Mouse (Mus musculus) megakaryocyte-erythroid progenitor cell, adult 5-6 weeks (primary cell): ENCODE measurements around the gene Cd164l2. TPM values are rescaled to one million over a fixed set of nuclear protein-coding genes. Genes with fewer than 3 reads are reported as not detected.

Experiments
- ATAC-seq: replicated peaks from 2 replicates; pipeline ENCODE4 v1.8.0; 2016; ENCODE audit warnings: mild to moderate bottlenecking, inconsistent platforms; ENCODE audit not compliant: severe bottlenecking, poor library complexity, low FRiP score, low TSS enrichment
- total RNA-seq, 2 experiments: library from RNA; stranded (forward) in 1 of 2; stranded (reverse) in 1 of 2; fragments of 200-1000, 215-1000 nt in 1 of 2; fragments of >200 nt in 1 of 2; fragmentation: Nextera tagmentation in 1 of 2; gene quantifications; 2 replicates each; pipeline ENCODE4 v1.2.3; 2014 to 2017

The Cd164l2 gene
- not detected in 2 replicates for total RNA-seq (2014; fragmentation: Nextera tagmentation)
- total RNA-seq (2017), result not detected in 2 replicates

DNA sequence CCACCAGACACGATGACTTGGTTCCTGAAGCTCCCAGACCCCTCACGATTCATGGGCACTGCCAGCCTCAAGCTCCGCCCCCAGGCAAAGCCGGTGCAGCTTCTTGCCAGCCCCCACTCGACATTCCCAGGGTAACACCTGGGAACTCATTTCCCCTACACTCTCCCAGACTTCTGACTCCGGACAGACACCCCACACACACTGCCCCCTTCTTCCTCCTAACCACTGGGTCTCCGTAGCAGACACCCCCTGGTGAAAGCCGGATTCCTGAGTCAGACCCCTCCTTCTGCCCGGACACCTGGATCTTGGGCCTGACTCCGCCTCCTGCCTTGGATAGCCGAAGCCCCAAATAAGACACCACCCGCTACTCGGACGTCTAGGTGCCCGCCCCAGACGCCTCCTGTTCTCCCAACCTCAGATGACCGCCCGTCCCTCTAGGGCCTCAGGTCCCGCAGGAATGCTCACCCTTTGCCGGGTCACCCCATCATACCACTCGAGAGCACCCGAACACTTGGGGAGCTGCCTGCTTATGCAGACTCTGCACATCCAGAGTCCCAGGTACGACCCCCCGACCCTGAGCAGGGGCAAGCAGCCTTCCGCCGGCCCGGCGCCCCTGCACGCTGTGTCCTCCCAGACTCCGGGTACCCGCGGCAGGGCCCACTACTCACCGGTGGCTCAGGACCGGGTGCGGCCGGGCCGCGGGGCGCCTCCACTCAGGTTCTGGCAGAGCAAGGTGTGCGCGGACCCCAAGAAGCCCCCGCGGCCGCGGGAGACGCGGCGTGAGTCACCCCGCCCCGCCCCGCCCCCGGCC lies at the start of gene Cd164l2, which contains the start of gene Gpr3:
Gene Cd164l2, plus strand, starts transcription at position 381 of the 811 bp plus-strand sequence.
Gene Gpr3, minus strand, starts transcription at position 786 of the 811 bp plus-strand sequence.
- ATAC-seq, result no peak; the same call in 1 of the 2 replicates

DNA sequence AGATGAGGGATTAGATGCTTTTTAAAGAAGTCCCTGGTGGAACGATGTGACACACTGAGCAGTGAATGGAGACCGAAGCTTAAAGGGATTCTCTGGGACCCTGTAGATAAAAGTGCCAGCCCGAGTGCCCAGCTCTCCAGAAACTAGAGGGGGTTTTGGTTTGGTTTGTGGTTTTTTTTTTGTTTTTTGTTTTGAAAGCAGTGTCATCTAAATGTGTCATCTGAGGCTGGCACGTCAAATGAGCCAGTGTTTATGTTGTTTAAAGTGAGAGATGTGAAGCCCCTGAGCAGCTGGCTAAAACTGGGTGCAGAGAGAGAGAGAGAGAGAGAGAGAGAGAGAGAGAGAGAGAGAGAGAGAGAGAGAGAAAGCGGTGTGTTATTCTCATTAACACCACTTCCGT lies 49.7 kb upstream of the Cd164l2 start:
- no peak for ATAC-seq

DNA sequence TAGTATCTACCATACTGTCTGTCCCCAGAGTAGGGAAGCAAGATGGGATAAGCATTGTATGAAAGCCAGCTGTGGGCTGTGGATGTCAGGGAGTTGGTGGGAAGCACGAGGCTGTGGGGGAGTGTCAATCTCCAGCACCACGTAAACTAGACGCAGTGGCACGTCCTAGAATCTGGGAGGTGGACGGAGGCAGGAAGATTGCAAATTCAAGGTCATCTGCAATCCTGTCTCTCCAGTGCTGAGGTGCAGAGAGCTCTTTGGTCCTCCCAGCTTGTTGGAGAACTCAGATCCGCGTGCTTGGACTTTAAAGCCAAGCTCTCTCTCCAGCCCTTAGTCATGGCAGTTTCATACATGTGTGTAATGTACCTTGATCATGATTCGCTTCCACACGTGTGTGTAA lies 45.2 kb upstream of the Cd164l2 start:
- no peak for ATAC-seq

DNA sequence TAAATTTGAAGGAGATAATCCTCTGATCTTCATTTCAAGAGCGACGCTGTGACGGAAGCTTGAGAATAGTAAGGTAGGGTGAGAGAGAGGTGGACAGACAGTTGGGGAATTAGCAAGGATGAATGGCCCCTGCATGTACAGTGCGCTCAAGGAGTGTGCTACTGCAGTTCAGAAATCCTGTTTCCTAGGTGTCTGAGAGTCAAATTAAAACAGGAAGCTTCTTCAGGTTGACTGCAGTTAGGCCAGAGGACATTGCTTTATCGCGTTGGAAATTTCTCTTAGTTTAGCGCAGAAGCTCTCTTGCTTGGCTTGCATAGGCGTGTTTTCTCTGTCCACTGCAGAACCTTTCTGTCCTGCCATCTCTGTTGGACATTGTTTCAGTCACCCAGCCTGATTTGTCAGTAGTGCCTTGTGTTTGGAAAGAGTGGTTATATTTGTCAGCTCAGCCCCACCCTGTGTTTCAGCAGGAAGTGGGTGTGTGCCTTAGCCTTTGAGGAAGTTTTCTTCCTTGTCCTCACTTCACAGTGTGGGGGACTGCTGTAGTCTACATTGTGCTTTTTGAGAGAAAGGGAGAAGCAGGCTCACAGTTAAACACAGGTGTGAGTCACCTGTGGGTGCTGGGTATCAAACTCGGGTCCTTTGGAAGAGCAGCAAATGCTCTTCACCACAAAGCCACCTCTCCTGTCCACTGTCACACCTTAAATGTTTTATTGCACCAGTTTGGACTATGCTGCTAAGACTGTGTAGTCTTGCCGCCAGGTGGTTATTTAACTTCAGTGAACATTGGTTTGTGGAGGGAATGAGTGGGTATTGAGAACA lies 42.5 kb upstream of the Cd164l2 start:
- ATAC-seq, result peak; percentile 64

DNA sequence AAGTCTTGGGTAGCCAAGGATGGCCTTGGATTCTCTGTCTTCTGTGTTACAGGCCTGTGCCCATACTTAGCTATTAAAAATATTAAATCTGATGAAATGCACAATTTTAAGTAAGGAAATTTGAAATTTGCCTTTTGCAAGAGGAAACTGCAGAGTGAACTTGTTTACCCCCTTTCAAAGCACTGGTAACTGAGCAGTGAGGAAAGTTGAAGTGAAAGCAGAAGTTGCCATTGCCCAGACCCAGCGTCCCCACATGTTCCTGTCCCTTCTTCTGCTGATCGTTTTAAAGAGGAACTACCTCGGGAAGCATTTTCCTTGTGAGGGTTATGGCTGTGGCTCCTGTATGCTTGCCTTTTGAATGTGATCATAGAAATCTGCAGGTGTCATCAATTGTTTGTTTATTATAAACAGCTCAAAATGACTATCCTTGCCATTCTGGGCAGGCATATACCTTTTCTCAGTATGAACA lies 41.8 kb upstream of the Cd164l2 start:
- ATAC-seq, result no peak

DNA sequence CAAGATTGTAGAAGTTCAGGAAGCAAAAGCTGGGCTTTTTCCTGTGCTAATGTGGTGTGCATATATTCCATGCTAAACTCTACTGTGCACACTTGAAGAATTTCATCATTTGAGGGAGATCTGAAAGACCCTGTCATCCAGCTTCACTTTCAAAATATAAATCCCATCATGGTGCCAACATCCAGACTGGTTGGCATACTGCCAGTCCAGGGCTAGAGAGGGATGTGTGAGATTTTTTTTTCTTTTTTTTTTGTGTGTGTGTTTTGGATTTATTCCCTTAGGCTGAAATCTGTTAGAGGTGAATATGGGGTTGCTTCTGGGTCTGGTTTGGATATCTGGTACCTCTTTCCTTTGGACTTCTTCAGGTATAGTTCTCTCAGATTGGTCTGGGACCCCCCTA lies 41.3 kb upstream of the Cd164l2 start:
- ATAC-seq, result no peak

DNA sequence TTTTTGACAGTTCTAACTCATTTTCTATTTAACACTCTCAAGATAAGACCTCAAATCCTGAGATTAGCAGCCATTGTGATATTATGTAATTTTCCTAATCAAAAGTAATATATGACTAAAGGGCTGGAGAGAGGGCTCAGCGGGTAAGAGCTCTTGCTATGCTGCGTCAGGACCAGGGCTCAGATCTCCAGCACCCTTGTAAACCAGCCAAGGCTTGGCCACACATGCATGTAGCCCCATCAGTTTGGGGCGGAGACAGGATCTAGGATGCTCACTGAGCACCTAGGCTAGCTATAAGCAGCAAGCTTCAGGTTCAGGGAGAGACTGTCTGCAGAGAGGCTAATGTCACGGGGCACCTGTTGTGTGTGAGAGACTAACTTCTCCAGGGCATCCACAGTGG lies 39.5 kb upstream of the Cd164l2 start:
- ATAC-seq, result no peak

DNA sequence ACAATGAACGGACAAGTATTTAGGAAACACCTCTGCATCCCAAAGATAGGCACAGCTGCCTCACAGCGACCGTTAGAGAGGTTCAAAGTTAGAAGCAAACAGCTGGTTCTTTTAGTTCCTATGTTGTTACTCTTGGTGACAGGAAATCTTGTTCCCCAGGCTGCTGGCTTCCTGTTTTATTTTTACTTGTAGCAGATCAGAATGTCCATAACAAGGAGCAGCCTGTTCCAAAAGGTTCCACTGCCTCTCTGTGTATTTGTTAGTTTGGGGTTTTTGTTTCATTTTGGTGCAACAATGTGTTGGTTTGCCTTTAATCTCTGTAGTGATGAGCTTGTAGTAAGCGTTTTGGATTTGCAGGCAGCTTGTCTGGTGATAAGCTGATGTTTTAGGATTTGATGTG lies 37.6 kb upstream of the Cd164l2 start:
- no peak for ATAC-seq

DNA sequence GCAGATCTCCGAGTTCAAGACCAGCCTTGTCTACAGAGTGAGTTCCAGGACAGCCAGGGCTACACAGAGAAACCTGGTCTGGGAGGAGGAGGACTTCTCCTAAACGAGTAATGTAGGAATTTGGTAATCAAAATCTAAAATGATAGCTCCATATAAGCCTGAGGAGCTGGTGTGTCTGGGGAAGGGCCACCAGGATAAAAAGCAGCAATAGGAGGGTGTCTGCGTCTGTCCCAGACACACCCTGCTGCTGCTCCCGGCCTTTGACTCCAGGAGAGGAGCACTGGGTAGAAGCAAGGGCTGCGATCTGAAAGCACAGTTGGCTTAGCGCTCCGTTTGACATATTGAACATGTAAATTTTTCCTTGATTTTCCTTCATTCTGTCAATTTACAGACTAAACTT lies 36.7 kb upstream of the Cd164l2 start:
- ATAC-seq, result no peak

DNA sequence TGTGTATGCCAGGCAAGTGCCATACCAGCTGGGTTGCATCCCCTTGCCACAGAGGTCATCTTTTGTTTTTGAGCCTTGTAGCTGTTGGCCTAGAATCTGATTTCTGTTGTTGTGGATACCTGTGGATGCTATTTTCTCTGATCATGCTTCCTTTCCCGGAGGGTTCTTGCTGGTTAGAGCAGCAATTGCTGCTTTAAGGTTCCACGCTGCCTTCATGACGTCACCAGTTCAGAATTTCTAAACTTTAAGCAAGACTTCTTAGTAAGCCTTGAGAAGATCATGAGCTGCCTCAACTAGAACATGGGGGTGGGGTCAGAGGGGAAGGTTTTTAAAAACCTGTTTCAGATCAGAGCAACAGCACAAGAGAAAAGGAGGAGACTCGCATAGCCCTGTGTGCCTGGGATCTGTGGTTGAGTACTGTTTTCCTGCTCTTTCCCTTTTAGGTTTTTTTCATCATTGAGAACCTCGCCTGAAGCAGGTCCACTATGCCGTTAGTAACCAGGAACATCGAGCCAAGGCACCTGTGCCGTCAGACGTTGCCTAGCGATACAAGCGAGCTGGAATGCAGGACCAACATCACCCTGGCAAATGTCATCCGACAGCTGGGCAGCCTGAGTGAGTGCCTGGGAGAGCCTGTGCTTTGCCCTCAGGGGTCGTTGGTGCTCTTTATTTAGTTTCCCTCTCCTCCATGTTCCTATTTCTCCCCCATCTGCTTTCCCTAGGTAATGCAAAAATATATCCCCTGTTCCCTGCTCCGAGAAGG lies 35.8 kb upstream of the Cd164l2 start:
- no peak for ATAC-seq

DNA sequence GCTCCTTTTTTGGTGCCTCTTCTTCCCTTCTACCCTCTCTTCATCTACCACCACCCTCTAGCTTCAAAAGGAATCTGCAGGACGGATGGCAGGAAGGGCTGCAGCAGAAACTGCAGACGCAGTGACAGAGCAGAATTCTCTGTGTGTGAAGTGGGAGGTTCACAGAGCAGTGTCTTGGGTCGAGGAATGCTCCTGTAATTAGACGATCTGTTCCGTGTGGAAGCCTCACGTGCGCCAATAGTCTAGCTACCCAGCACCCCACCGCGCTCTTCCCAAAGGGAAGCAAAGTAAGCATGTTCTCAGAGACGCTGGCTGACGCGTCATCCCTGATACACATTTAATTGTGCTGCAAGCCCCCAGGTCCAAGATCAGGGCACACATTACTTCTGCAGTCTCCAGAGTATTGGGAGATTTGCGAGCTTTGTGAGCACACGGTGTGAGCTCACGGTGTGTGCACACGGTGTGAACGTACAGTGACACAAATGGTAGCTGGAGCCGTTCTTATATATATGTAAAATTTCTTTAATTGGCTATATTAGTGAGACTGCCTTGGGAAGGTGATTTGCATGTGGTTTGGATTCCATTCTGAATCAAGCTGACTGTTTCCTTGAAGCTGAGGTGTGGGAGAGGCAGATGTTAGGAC lies 35.0 kb upstream of the Cd164l2 start:
- no peak for ATAC-seq

DNA sequence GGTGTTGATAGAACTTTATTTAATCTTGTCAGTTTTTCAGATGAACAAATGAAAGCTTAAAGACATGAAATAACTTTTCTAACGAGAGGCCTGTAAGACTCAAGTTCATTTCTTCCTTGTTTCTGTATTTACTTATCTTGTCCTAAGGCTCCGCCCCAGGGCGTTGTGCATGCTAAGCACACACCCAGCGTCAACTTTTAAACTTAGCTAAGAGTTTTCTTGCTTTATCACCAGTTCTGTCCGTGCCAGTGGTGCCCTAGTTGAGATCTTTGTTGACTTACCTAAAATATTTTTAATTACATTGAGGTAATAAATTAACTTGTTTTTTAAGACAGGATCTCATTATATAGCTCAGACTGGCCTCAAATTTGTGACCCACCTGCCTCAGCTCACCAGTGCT lies 33.6 kb upstream of the Cd164l2 start:
- peak; percentile 91 for ATAC-seq

DNA sequence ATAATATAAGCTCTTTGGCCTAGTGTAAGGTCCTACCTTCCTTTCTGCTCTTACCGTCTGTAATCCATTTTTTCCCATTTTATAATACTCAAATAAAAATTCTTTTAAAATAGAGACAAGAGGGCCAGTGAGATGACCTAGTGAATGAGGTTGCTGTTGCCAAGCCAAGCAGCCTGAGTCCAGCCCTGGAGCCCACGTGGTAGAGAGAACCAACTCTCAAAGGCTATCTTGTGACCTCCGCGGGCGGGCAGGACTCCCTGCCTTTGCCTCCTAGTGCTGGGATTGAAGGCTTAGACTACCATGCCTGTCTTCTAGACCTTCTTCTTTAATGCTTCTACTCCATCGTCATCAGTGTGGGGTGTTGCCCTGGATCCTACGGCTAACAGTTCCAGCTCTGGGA lies 32.7 kb upstream of the Cd164l2 start:
- ATAC-seq, result no peak

DNA sequence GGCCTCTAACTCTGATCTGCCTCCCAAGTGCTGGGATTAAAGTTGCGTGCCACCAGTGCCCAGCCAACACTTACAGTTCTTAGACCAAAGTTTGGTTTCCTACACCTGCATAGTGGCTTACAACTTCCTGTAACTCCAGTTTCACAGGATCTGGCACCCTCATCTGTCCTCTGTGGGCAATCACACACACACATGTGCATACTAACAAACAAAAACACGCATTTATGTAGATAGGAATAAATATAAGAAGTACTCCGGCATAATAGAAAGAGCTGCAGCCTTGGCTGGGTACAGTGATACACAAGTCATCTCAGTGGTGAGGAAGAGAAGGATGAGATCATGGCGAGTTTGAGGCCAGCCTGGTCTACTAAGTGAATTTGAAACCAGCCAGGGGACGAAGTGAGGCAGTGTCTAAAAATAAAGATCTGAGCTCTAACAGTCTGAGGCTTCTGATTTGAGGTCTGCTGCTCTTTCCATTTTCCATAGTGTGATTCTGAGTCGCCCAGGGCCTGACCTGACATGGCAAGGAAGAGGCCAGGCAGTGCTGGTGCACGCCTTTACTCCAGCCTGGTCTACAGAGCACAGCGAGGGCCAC lies 29.4 kb upstream of the Cd164l2 start:
- no peak for ATAC-seq

DNA sequence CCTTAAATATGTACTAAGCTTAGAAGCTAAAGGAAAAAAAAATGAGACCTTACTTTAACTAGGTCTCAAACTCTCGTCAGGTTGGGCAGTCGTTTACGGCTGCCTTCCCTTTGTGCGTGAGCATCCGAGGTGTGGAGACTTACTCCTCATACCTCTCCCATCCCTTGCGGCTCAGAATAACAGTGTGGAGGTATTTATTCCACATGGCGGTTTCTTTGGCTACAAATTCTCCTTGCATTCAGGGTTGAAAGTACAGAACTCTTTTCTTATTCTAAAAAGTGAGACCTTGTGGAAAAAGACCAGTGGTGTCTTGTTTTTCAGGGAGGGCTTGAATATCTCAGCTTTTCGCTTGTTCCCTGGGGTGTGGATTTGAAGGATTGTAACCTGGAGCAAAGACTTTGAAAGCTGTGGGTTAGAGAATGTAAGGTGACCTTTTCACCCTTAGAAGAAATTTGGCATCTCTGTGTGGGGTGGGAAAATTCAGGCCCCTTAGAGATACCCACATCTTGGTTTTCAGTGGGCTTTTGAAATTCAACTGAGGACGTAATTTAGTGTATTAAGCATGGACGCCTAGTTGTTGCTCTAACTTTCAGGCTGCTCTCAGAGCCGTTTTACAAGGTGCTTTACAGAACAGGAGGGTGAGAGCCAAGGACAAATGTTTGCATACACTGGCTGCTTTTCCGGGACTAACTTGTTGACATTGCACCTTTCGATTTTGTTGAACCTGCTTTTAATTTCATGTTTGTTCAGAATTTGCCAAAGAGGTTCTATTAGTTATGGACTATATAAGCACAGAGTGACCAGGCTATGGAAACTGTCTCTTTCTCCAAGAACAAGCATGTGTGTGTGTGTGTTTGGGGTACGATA lies 27.7 kb upstream of the Cd164l2 start:
- ATAC-seq, result no peak

DNA sequence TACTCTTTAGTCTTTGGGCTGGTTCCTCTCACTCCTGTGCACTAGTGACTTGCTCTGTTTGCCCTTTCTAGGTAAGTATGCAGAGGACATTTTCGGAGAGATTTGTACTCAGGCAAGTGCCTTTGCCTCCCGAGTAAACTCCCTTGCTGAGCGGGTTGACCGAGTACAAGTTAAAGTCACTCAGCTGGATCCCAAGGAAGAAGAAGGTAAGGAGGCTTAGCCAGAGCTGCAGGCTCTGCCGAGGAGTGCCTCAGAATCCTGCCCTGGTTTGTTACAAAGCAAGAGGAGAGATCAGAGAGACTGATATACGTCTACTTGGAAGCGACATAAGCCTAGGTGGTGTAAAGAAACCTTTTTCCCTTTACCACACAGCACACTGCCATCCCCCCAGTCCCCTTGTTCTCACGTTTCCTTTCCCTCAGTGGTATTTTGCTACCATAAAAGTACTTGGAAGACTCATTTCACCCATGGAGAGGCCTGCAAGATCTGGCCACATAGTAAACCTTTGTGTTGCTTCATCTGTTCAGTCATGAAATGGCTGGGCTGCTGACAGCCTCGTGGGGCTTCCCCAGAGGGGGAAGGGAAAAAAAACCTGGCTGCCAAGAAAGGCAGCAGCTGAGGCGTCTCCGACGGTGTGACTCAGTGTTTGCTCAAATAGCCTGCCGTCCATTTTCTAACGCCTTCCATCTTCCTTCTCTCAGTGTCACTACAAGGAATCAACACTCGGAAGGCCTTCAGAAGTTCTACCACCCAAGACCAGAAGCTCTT lies 26.8 kb upstream of the Cd164l2 start:
- no peak for ATAC-seq

DNA sequence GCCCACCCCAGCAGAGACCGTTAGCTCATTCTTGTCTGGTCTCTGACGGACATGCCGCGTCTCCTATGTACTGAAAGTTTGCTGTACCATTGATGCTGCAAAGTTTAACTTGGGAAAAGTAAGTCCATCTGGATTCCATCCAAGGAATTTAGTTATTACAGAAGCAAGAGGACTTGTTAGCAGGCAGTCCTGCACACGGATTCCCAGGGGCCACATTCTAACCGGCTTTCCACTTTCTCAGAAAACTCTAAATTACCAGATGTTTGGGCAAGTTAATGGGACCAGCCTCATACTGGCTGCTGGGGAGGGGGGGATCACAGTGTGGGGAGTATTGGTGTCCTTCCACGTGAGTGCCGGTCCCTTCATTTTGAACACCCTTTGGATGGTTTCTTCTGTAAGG lies 26.0 kb upstream of the Cd164l2 start:
- ATAC-seq, result no peak
